Mouse (Mus musculus) thymus, adult 2 months (tissue): ENCODE results near the gene Bag2. TPM values are rescaled to one million over a fixed set of nuclear protein-coding genes. Genes with fewer than 3 reads are reported as not detected.

Source experiments
- DNase-seq: peaks from one replicate; pipeline ENCODE4 v3.0.0; 2021
- H3K27ac ChIP-seq: fragments of 200-500 bp; 2 replicates; pipeline ENCODE4 v1.5.1; 2012; ENCODE audit warnings: low read length, control low read depth; ENCODE audit not compliant: control insufficient read depth, insufficient read depth
- H3K27me3 ChIP-seq: fragments of 200-500 bp; 2 replicates; pipeline ENCODE4 v1.6.1; 2012; ENCODE audit warnings: mild to moderate bottlenecking, low read length, moderate library complexity, mixed read lengths; ENCODE audit not compliant: control insufficient read depth, insufficient read depth
- H3K36me3 ChIP-seq: fragments of 200-500 bp; 2 replicates; pipeline ENCODE4 v1.6.1; 2012; ENCODE audit warnings: mild to moderate bottlenecking, low read length, moderate library complexity; ENCODE audit not compliant: control insufficient read depth, insufficient read depth
- H3K4me1 ChIP-seq: fragments of 200-500 bp; replicated peaks from 2 replicates; pipeline ENCODE4 v1.6.1; 2012; ENCODE audit warnings: low read length; ENCODE audit not compliant: control insufficient read depth, insufficient read depth
- H3K4me3 ChIP-seq: fragments of 200-500 bp; 2 replicates; pipeline ENCODE4 v1.5.1; 2012; ENCODE audit warnings: mild to moderate bottlenecking, low read length, control low read depth, moderate library complexity; ENCODE audit not compliant: control insufficient read depth, insufficient read depth
- CTCF ChIP-seq: fragments of 200-500 bp; IDR thresholded peaks from 2 replicates; pipeline ENCODE4 v1.5.1; 2012; ENCODE audit warnings: mild to moderate bottlenecking, control low read depth, low read length, moderate library complexity, borderline replicate concordance; ENCODE audit not compliant: control insufficient read depth, poor library complexity, insufficient read depth; ENCODE audit errors: extremely low read depth
- POLR2A ChIP-seq: fragments of 200-500 bp; IDR thresholded peaks from 2 replicates; pipeline ENCODE4 v1.6.1; 2012; ENCODE audit warnings: mild to moderate bottlenecking, low read length, control low read depth, moderate library complexity; ENCODE audit not compliant: control insufficient read depth, poor library complexity, insufficient read depth; ENCODE audit errors: extremely low read depth
- WGBS: fragments of 180-500 bp; shearing (Covaris S2); methylation state at CpG from one replicate; pipeline ENCODE4 v1.1.7; 2018; 5-methylcytosine and 5-hydroxymethylcytosine counted together
- polyA plus RNA-seq: library from polyadenylated mRNA; depleted of rRNA; stranded (reverse); fragments of >200 nt; gene quantifications from 2 replicates; pipeline ENCODE4 v1.2.3, GENCODE M21; 2012; rRNA removed

Bag2 gene
- polyA plus RNA-seq: 12.4 and 13.7 TPM in 2 replicates

DNA sequence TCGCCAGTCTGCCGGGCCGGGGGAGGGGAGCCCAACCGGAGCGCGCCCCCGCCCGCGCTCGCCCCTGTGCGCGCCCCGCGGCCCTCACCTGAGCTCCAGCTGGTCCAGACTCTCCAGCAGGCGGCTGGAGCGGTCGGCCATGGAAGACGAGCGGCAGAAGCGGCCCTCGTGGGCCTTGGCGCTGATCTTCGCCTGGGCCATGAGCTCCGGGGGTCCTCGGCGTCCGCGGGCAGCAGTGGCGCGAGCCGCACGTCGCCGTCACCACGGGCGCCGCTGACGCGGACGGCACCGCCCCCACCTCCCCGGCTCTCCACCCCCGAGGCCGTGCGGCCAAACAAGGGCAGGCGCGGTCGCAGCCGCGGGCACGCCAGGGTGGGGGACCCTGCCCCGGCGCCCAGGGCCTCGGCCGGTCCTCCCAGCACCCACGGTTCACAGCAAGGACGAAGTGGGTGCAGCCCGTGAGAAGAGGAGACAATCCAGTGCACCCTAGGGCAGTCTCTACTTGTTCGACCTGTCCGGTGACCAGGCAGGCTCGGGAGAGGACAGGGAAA lies at the start of gene Bag2:
Gene Bag2 (minus strand): TSS at position 305 of the 551 bp plus-strand sequence.
- DNase-seq: peak; percentile 58

DNA sequence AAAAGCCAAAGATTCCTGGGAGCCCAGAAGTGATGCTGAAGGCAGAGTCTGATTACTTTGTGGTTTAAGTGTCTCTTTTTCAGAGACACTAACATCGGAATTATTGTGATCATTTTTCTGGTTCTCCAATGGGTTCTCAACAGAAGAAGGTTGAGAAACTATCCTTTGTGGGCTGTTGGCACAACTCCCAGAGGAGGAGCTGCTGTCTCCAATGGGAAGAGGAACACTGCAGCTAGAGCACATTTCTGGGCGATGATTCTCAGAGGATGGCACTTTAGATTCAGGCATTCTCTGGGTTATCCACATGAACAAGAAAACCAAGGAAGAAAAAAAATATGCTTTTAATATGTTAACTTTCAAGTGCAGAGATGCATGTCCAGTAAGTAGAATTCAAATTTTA lies 45.7 kb upstream of the Bag2 start:
- Histone ChIP-seq H3K36me3 (peaks cover 41% of the 10 kb centered on the region), H3K27me3 (no peaks in the 10 kb centered on the region), H3K4me1 (no peaks in the 10 kb centered on the region), H3K27ac (no peak overlapping the region), H3K4me3 (no peak overlapping the region)
- 97% methylated on average over 2 of the region's 2 CpGs for WGBS
- TF ChIP-seq CTCF (no peak), POLR2A (no peak)
- DNase-seq: no peak

More for the DNA sequence above, at the start of gene Bag2:
- Histone ChIP-seq H3K4me3 (peak within 1 kb of the TSS; percentile 97), H3K27ac (no peak within 1 kb of the TSS), H3K27me3 (no peaks in the 10 kb centered on the region), H3K4me1 (peaks cover 13% of the 10 kb centered on the region; the same call in 1 of the 2 replicates), H3K36me3 (no peaks in the 10 kb centered on the region)
- 2% methylated on average over 60 of the region's 61 CpGs for WGBS
- TF ChIP-seq CTCF (no peak), POLR2A (0 out of 2 replicates have a peak, but pooled peaks have one; percentile 15)

- H3K27me3 ChIP-seq: no peaks in the 10 kb centered on the region
- DNase-seq: no peak
Observed at GRCm38 (mm10) chr1:33799620-33800019, 42.0 kb upstream of the Bag2 start.

GRCm38 (mm10) chr1:33788493-33788892 lies 30.9 kb upstream of the Bag2 start:
- 42% methylated on average over 3 of the region's 3 CpGs for WGBS
- no peak for DNase-seq
- H3K4me3 ChIP-seq: no peak overlapping the region
- TF ChIP-seq POLR2A: no peak
- TF ChIP-seq CTCF: no peak
- H3K4me1 ChIP-seq: no peaks in the 10 kb centered on the region
- H3K27ac ChIP-seq: no peak overlapping the region
- no peaks in the 10 kb centered on the region for H3K27me3 ChIP-seq
- H3K36me3 ChIP-seq: no peaks in the 10 kb centered on the region

More at GRCm38 (mm10) chr1:33799620-33800019, 42.0 kb upstream of the Bag2 start:
- WGBS: 92% methylated on average over 3 of the region's 3 CpGs
- no peaks in the 10 kb centered on the region for H3K4me1 ChIP-seq
- peaks cover 35% of the 10 kb centered on the region for H3K36me3 ChIP-seq
- H3K4me3 ChIP-seq: no peak overlapping the region
- TF ChIP-seq POLR2A: no peak
- no peak for TF ChIP-seq CTCF
- no peak overlapping the region for H3K27ac ChIP-seq

- Histone ChIP-seq H3K4me1 (no peaks in the 10 kb centered on the region), H3K4me3 (no peak overlapping the region), H3K27me3 (no peaks in the 10 kb centered on the region), H3K27ac (no peak overlapping the region), H3K36me3 (no peaks in the 10 kb centered on the region)
- no peak for DNase-seq
- 66% methylated on average over 5 of the region's 5 CpGs for WGBS
- no peak for TF ChIP-seq CTCF
- TF ChIP-seq POLR2A: no peak
Observed at GRCm38 (mm10) chr1:33788072-33788471, 30.5 kb upstream of the Bag2 start.

GRCm38 (mm10) chr1:33784561-33784960 lies 27.0 kb upstream of the Bag2 start:
- Histone ChIP-seq H3K27ac (no peak overlapping the region), H3K4me3 (no peak overlapping the region), H3K36me3 (no peaks in the 10 kb centered on the region), H3K4me1 (no peaks in the 10 kb centered on the region), H3K27me3 (no peaks in the 10 kb centered on the region)
- TF ChIP-seq CTCF (no peak), POLR2A (no peak)
- 97% methylated on average over 5 of the region's 5 CpGs for WGBS
- no peak for DNase-seq

- Histone ChIP-seq H3K36me3 (peaks cover 9% of the 10 kb centered on the region), H3K4me3 (no peak overlapping the region), H3K27ac (no peak overlapping the region), H3K4me1 (no peaks in the 10 kb centered on the region), H3K27me3 (no peaks in the 10 kb centered on the region)
- WGBS: 95% methylated on average over 14 of the region's 14 CpGs
- TF ChIP-seq CTCF (no peak), POLR2A (no peak)
- DNase-seq: no peak
Observed at GRCm38 (mm10) chr1:33776175-33776611, 18.6 kb upstream of the Bag2 start.

DNA sequence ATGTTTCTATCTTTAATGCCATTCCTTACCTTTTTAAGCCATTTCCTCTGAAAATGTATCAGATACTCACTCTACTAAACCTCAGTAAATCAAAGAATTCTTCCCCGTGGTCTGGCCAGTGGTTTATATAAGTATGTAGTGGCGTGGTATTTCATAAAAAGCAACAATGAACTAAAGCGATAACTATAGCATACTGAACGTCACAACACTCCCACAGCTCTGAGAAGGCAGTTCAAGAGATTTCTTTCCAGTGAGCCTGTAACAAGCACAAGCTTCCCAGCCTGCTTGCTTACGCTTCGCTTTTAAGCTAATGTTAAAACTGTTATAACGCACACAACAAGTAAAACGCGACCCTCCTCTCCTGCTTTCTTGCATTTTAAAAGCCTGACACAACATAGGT lies 14.5 kb upstream of the Bag2 start:
- DNase-seq: no peak
- Histone ChIP-seq H3K36me3 (peaks cover 18% of the 10 kb centered on the region), H3K27me3 (no peaks in the 10 kb centered on the region), H3K4me1 (no peaks in the 10 kb centered on the region), H3K27ac (no peak overlapping the region), H3K4me3 (no peak overlapping the region)
- TF ChIP-seq CTCF (no peak), POLR2A (no peak)
- WGBS: 95% methylated on average over 9 of the region's 9 CpGs
